Comparison of ENCODE assay signal across 9 mouse cellular contexts in the genomic region with DNA sequence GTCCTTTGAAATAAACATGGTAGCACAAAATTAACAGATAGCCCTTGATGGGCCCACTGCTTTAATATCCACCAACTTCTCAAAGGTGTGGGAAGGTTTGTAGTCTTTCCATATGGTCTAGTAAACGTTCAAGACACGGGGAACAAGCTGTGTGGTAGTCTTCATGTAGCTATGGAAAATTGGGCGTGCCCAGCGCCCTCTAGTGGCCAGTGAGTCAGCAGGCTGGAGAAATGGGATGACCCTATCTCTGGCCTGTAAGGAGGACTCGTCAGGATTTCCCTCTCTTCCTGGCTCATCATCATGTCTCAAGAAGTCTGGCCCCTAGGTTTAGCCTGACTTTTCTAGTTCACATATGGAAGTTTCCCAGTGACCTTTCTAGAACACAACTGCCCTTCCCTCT. TPM values are rescaled to one million over a fixed set of nuclear protein-coding genes. Genes with fewer than 3 reads are reported as not detected.
DNase-seq lines count a peak whose midpoint lies in the region; ATAC-seq and TF ChIP-seq lines count a peak whose summit lies in the region.
"Had no signal": no experiment of that assay in that cellular context is flagged by ENCODE, and none has a peak within 500 bp of the region (broad histone marks: within the 10 kb centered on the region; RNA-seq: fewer than 3 reads in every experiment).

No protein-coding gene starts in this region.

- no peak overlapping the region for H3K9ac ChIP-seq in liver, embryonic 12.5 days
- H3K9ac ChIP-seq in midbrain, postnatal 0 days (replicated peaks; ENCODE audit: low read length, poor library complexity, severe bottlenecking) = no peak overlapping the region

- no peak for TF ChIP-seq POLR2A in cerebellum, adult 2 months (IDR thresholded peaks at IDR 0.05; ENCODE audit: borderline replicate concordance, insufficient read depth, low read length)

- ATAC-seq in liver, embryonic 12.5 days = no peak
- no peak for ATAC-seq in midbrain, postnatal 0 days (ENCODE audit: low FRiP score)

- H3K4me3 ChIP-seq in liver, embryonic 12.5 days = no peak overlapping the region
- H3K4me3 ChIP-seq in cerebellum, adult 2 months (replicated peaks; ENCODE audit: insufficient read depth, low read depth, low read length) = no peak overlapping the region
- no peak overlapping the region for H3K4me3 ChIP-seq in midbrain, postnatal 0 days (ENCODE audit: low read depth, low read length)

- no peak overlapping the region for H3K4me2 ChIP-seq in liver, embryonic 12.5 days
- H3K4me2 ChIP-seq in midbrain, postnatal 0 days (ENCODE audit: low read depth, low read length, poor library complexity, severe bottlenecking) = no peak overlapping the region

- H3K27me3 ChIP-seq in liver, embryonic 12.5 days (replicated peaks) = 0 out of 2 replicates have a peak, but pooled peaks cover 2% of the 10 kb centered on the region
- no peaks in the 10 kb centered on the region for H3K27me3 ChIP-seq in cerebellum, adult 2 months (ENCODE audit: control insufficient read depth, insufficient read depth, low read length)
- no peaks in the 10 kb centered on the region for H3K27me3 ChIP-seq in midbrain, postnatal 0 days (ENCODE audit: insufficient read depth, low read length)

- DNase-seq in liver (peak; percentile 70), MN1 (ENCODE audit: low spot score) (peak; percentile 47)
- peak; percentile 65 to 71 for DNase-seq in cerebellum, adult 2 months
- DNase-seq in frontal cortex, postnatal 36 days (ENCODE audit: low spot score in 2 of 2) = peak; percentile 55
- peak; percentile 66 to 86 for DNase-seq in kidney, postnatal 36 days
- peak; percentile 57 for DNase-seq in midbrain, postnatal 0 days (ENCODE audit: low spot score)
- DNase-seq in thymus, postnatal 14 days = peak; percentile 35

- H3K9me3 ChIP-seq in liver, embryonic 12.5 days (replicated peaks) = no peaks in the 10 kb centered on the region
- no peaks in the 10 kb centered on the region for H3K9me3 ChIP-seq in midbrain, postnatal 0 days (ENCODE audit: low read length)

- H3K36me3 ChIP-seq in liver, embryonic 12.5 days = no peaks in the 10 kb centered on the region
- peaks cover 31% of the 10 kb centered on the region for H3K36me3 ChIP-seq in midbrain, postnatal 0 days (ENCODE audit: insufficient read depth, low read length)

- H3K4me1 ChIP-seq in liver, embryonic 12.5 days = 0 out of 2 replicates have a peak, but pooled peaks cover under 1% of the 10 kb centered on the region
- H3K4me1 ChIP-seq in cerebellum, adult 2 months (ENCODE audit: control insufficient read depth, insufficient read depth, low read length) = peaks cover 1% of the 10 kb centered on the region
- no peaks in the 10 kb centered on the region for H3K4me1 ChIP-seq in midbrain, postnatal 0 days (ENCODE audit: insufficient read depth, low read length)

- 11% methylated on average over 5 of the region's 5 CpGs for WGBS in liver, embryonic 12.5 days (ENCODE audit: insufficient replicate concordance)
- 2% methylated on average over 5 of the region's 5 CpGs for WGBS in cerebellum, adult 2 months
- WGBS in midbrain, postnatal 0 days = 24% methylated on average over 5 of the region's 5 CpGs

- TF ChIP-seq CTCF in cerebellum, adult 2 months (IDR thresholded peaks at IDR 0.05; ENCODE audit: borderline replicate concordance, insufficient read depth, low read depth, low read length) = peak; percentile 86
- peak; percentile 74 for TF ChIP-seq CTCF in midbrain, postnatal 0 days (IDR thresholded peaks at IDR 0.05)

- no peak overlapping the region for H3K27ac ChIP-seq in liver, embryonic 12.5 days
- H3K27ac ChIP-seq in cerebellum, adult 2 months (ENCODE audit: insufficient read depth, low read length) = no peak overlapping the region
- H3K27ac ChIP-seq in midbrain, postnatal 0 days (ENCODE audit: low read depth, low read length) = no peak overlapping the region

RNA-seq across cellular contexts. Expression of a gene that starts 8.8 kb away (rescaled TPM):
- not detected in 2 replicates for polyA plus RNA-seq in liver, embryonic 12.5 days (2016; fragmentation: Nextera tagmentation; extraction: Ambion mirVana)
- polyA plus RNA-seq in cerebellum, adult 2 months (2012; rRNA removed) = not detected in 2 replicates
- total RNA-seq in midbrain, postnatal 0 days (2014; rRNA removed) = 0.33 TPM in 1 of 2 replicates, not detected in the other
- polyA plus RNA-seq in midbrain, postnatal 0 days (2015; fragmentation: Nextera tagmentation; extraction: Ambion mirVana) = 0.09 TPM in 1 of 2 replicates, not detected in the other
- polyA plus RNA-seq: lung, embryonic 16.5 days had no signal

RNA-seq across cellular contexts. Expression of a gene that starts 12.5 kb away (rescaled TPM):
- 2.6 and 2.7 TPM in 2 replicates for polyA plus RNA-seq in liver, embryonic 12.5 days (2016; fragmentation: Nextera tagmentation; extraction: Ambion mirVana)
- 31.7 and 40.2 TPM in 2 replicates for polyA plus RNA-seq in cerebellum, adult 2 months (2012; rRNA removed)
- 62.7 and 65.4 TPM in 2 replicates for total RNA-seq in midbrain, postnatal 0 days (2014; rRNA removed)
- 84.3 and 84.9 TPM in 2 replicates for polyA plus RNA-seq in midbrain, postnatal 0 days (2015; fragmentation: Nextera tagmentation; extraction: Ambion mirVana)

RNA-seq across cellular contexts. Expression of a gene that starts 38.6 kb away (rescaled TPM):
- 142 and 150 TPM in 2 replicates for polyA plus RNA-seq in liver, embryonic 12.5 days (2016; fragmentation: Nextera tagmentation; extraction: Ambion mirVana)
- polyA plus RNA-seq in cerebellum, adult 2 months (2012; rRNA removed) = 209 and 211 TPM in 2 replicates
- total RNA-seq in midbrain, postnatal 0 days (2014; rRNA removed) = 87.2 and 103 TPM in 2 replicates
- 184 and 191 TPM in 2 replicates for polyA plus RNA-seq in midbrain, postnatal 0 days (2015; fragmentation: Nextera tagmentation; extraction: Ambion mirVana)

RNA-seq across cellular contexts. Expression of a gene that starts 46.1 kb away (rescaled TPM):
- polyA plus RNA-seq in liver, embryonic 12.5 days (2016; fragmentation: Nextera tagmentation; extraction: Ambion mirVana) = 1.9 and 2.0 TPM in 2 replicates
- polyA plus RNA-seq in cerebellum, adult 2 months (2012; rRNA removed) = 97.9 and 98.9 TPM in 2 replicates
- total RNA-seq in midbrain, postnatal 0 days (2014; rRNA removed) = 132 and 158 TPM in 2 replicates
- 40.7 and 44.7 TPM in 2 replicates for polyA plus RNA-seq in midbrain, postnatal 0 days (2015; fragmentation: Nextera tagmentation; extraction: Ambion mirVana)
